Mouse (Mus musculus): ENCODE data around the gene Snx11.

DNA sequence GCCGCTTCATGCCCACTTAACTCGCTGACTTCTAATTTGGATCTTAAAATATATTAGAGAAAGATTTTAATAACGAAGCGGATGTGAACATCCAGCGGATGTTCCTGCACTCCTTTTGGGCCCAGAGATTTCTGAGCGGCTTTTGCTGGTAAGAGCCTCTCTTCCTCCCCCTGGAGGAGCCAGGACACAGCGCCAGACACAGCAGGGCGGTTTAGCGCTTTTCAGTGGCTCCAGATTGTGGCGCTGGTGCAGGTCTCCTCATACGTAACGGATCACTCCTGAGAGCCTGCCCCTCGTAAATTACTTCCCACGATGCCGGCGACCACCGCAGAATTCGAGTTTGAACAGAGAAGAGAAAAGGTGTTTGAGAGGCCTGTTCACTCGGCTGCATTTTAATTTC, 41.5 kb downstream of the Snx11 start:
- TF ChIP-seq CTCF (IDR thresholded peaks at IDR 0.05; ENCODE audit: low read depth) (peak; percentile 54), EP300 (IDR thresholded peaks at IDR 0.05; ENCODE audit: low read depth) (no peak)
